Mouse (Mus musculus) naive thymus-derived CD4-positive, alpha-beta T cell, adult 2 months (primary cell): ENCODE results near the gene Islr2.

Experiments
- DNase-seq: peaks from one replicate; pipeline ENCODE4 v3.0.0-alpha.2; 2011; ENCODE audit warnings: low read depth

Gene Islr2

GRCm38 (mm10) chr9:58220218-58220903 lies 16.2 kb upstream of the Islr2 start:
- peak; percentile 62 for DNase-seq

GRCm38 (mm10) chr9:58218539-58218938 lies 14.4 kb upstream of the Islr2 start:
- DNase-seq: no peak

- DNase-seq: no peak
These were observed 12.3 kb upstream of the Islr2 start for GRCm38 (mm10) chr9:58216402-58216801.

- no peak for DNase-seq
These were observed 10.5 kb upstream of the Islr2 start for GRCm38 (mm10) chr9:58214519-58215180.

- no peak for DNase-seq
These were observed 9.7 kb upstream of the Islr2 start for GRCm38 (mm10) chr9:58213865-58214264.

GRCm38 (mm10) chr9:58213377-58213776 lies 9.3 kb upstream of the Islr2 start:
- DNase-seq: no peak

- no peak for DNase-seq
These were observed 6.1 kb upstream of the Islr2 start for GRCm38 (mm10) chr9:58210304-58210627.

GRCm38 (mm10) chr9:58209462-58210303 lies 5.6 kb upstream of the Islr2 start:
- DNase-seq: no peak

- DNase-seq: no peak
These were observed 1.9 kb upstream of the Islr2 start for GRCm38 (mm10) chr9:58206013-58206412.

- peak; percentile 90 for DNase-seq
These were observed 405 bp upstream of the Islr2 start for GRCm38 (mm10) chr9:58204448-58205000.

- no peak for DNase-seq
These were observed 1.3 kb downstream of the Islr2 start for GRCm38 (mm10) chr9:58202676-58203453.

GRCm38 (mm10) chr9:58201861-58202549 lies 2.1 kb downstream of the Islr2 start:
- DNase-seq: no peak

- DNase-seq: no peak
These were observed 2.9 kb downstream of the Islr2 start for GRCm38 (mm10) chr9:58201091-58201842.

GRCm38 (mm10) chr9:58200270-58201090 lies 3.6 kb downstream of the Islr2 start:
- no peak for DNase-seq

GRCm38 (mm10) chr9:58199381-58200269 lies 4.5 kb downstream of the Islr2 start:
- no peak for DNase-seq

GRCm38 (mm10) chr9:58198801-58199371 lies 5.2 kb downstream of the Islr2 start:
- DNase-seq: no peak

GRCm38 (mm10) chr9:58197781-58198701 lies 6.1 kb downstream of the Islr2 start:
- DNase-seq: peak; percentile 32
